Mouse (Mus musculus): ENCODE measurements at regions not wholly inside any gene's neighbourhood (a gene's known extent, or its start where the extent isn't known, plus 50 kb on each side); places are given as distances from the start of the nearest gene placed in this dataset.
"Not testable (repeated sequence)": the region's sequence is repeated elsewhere in the genome, so short reads cannot be mapped to it uniquely, and the experiment has no call there.

DNA sequence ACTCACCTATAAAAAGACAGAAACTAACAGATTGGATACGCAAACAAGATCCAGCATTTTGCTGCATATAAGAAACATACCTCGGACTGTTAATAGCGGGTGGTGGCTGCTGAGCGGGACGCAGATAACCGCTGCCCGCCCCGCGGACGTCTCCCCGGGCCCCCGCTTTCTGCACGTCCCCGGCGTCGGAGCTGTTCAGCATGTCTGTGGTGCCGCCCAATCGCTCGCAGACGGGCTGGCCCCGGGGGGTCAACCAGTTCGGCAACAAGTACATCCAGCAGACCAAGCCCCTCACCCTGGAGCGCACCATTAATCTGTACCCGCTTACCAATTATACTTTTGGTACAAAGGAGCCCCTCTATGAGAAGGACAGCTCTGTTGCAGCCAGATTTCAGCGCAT lies 682.4 kb upstream of the Agtr1b start:
- not testable (repeated sequence) for TF ChIP-seq POLR2A (IDR thresholded peaks at IDR 0.05; ENCODE audit: extremely low read depth, insufficient read depth, low read length); CTCF (IDR thresholded peaks at IDR 0.05; ENCODE audit: low read depth, low read length)

Measured in liver, adult 2 months (tissue).